Mouse (Mus musculus) ES-Bruce4 (cell line): ENCODE results near the gene Slc39a1. TPM values are rescaled to one million over a fixed set of nuclear protein-coding genes. Genes with fewer than 3 reads are reported as not detected.
A peak's percentile ranks its signal among the peaks of the same experiment; 100 is the strongest.
"Not testable (repeated sequence)": the region's sequence is repeated elsewhere in the genome, so short reads cannot be mapped to it uniquely, and the experiment has no call there.

ENCODE experiments used
- H3K27ac ChIP-seq: 2 replicates; pipeline ENCODE4 v1.5.1; 2012; ENCODE audit warnings: low read length, inconsistent platforms; ENCODE audit not compliant: insufficient read depth
- H3K27me3 ChIP-seq: 2 replicates; pipeline ENCODE4 v1.6.1; 2012; ENCODE audit warnings: mild to moderate bottlenecking, low read length, inconsistent platforms; ENCODE audit not compliant: control insufficient read depth, poor library complexity, insufficient read depth, severe bottlenecking
- H3K36me3 ChIP-seq: 2 replicates; pipeline ENCODE4 v1.6.1; 2012; ENCODE audit warnings: inconsistent platforms, mild to moderate bottlenecking, low read length, moderate library complexity; ENCODE audit not compliant: control insufficient read depth, poor library complexity, insufficient read depth, severe bottlenecking
- H3K4me1 ChIP-seq: one replicate; pipeline ENCODE4 v1.8.1; 2011; ENCODE audit warnings: low read length; ENCODE audit not compliant: control insufficient read depth, insufficient read depth
- H3K4me3 ChIP-seq: 2 replicates; pipeline ENCODE4 v1.5.1; 2011; ENCODE audit warnings: low read depth, mild to moderate bottlenecking, low read length
- H3K9ac ChIP-seq: 2 replicates; pipeline ENCODE4 v1.6.1; 2012; ENCODE audit warnings: low read depth, mild to moderate bottlenecking, inconsistent platforms; ENCODE audit not compliant: poor library complexity, severe bottlenecking
- H3K9me3 ChIP-seq: replicated peaks from 2 replicates; pipeline ENCODE4 v1.6.1; 2012; ENCODE audit warnings: mild to moderate bottlenecking, low read length, inconsistent platforms; ENCODE audit not compliant: control insufficient read depth, poor library complexity, insufficient read depth, severe bottlenecking
- CTCF ChIP-seq: IDR thresholded peaks from one replicate; pipeline ENCODE4 v1.8.1; 2011; ENCODE audit warnings: low read depth, low read length
- EP300 ChIP-seq: IDR thresholded peaks from 2 replicates; pipeline ENCODE4 v1.6.1; 2011; ENCODE audit warnings: low read depth, low read length; ENCODE audit not compliant: insufficient read depth
- POLR2A ChIP-seq: IDR thresholded peaks from one replicate; pipeline ENCODE4 v1.8.1; 2011; ENCODE audit warnings: low read length; ENCODE audit not compliant: insufficient read depth
- polyA plus RNA-seq: library from polyadenylated mRNA; stranded (reverse); fragments of >200 nt; gene quantifications from 2 replicates; pipeline ENCODE4 v1.2.4, GENCODE M21; 2011; ENCODE audit warnings: low read depth; ENCODE audit not compliant: missing spikeins, insufficient read depth, insufficient read length

Slc39a1 gene
- polyA plus RNA-seq, 1 experiment: 62.4 TPM

DNA sequence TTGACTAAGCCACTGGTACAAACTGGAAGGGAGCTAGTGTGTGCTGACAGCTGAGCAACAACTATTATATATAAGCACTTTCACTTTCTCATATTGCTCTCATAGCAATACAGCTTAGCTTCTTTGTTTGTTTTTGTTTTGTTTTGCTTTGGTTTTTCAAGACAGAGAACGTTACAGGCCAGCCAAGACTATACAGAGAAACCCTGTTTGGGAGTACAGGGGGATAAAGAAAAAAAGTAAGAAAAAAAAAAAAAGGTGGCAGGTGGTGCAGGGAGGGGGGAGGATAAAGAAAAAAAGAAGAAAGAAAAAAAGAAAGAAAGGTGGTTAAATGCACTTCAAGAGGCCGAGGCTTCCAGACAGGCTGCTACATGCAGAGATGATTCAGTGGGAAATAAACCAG, 2.6 kb upstream of the Slc39a1 start:
- H3K9me3 ChIP-seq: no peaks in the 10 kb centered on the region
- H3K36me3 ChIP-seq: 0 out of 2 replicates have a peak, but pooled peaks cover under 1% of the 10 kb centered on the region
- H3K4me1 ChIP-seq: peaks cover 2% of the 10 kb centered on the region
- no peak overlapping the region for H3K27ac ChIP-seq
- no peak overlapping the region for H3K9ac ChIP-seq
- H3K4me3 ChIP-seq: no peak overlapping the region
- no peaks in the 10 kb centered on the region for H3K27me3 ChIP-seq
- TF ChIP-seq POLR2A: no peak
- TF ChIP-seq EP300: no peak
- TF ChIP-seq CTCF: no peak

DNA sequence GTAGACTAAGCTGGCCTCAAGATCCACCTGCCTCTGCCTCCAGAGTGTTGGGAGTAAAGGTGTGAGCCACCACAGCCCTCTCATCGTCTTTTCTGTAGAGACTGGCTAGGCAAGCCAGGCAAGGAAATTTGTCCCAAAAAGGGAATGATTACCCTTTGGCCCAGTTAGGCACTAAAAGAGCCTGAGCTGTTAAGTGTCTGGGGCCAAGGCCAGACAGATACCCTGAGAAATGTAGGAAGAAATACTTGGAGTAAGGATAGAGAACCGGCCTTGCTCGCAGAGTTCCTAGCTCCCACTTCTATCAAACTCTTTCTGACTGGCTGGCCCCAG, 377 bp upstream of the Slc39a1 start:
- Histone ChIP-seq H3K27me3 (no peaks in the 10 kb centered on the region), H3K4me3 (peak overlapping the region; percentile 69), H3K36me3 (peaks cover 10% of the 10 kb centered on the region; the same call in 1 of the 2 replicates), H3K4me1 (no peaks in the 10 kb centered on the region), H3K9ac (peak overlapping the region; percentile 86), H3K27ac (peak overlapping the region; percentile 92), H3K9me3 (no peaks in the 10 kb centered on the region)
- TF ChIP-seq POLR2A (no peak), CTCF (no peak), EP300 (no peak)

DNA sequence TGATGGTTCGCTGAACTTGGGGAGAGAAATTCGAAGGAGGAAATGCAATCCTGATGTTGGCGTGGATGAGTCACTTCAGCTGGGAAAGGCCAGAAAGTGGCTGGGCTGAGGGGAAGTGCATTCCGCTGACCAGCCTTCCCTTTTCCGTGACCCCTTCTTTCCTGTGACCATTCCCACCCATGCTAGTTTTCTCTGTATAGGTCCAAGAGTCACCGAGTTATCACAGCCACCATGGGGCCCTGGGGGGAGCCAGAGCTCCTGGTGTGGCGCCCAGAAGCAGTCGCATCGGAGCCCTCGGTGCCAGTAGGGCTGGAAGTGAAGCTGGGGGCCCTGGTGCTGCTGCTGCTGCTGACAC, 751 bp downstream of the Slc39a1 start:
- Histone ChIP-seq H3K27ac (peak overlapping the region; percentile 55), H3K9ac (peak overlapping the region; percentile 86), H3K36me3 (peaks cover 10% of the 10 kb centered on the region; the same call in 1 of the 2 replicates), H3K4me1 (no peaks in the 10 kb centered on the region), H3K9me3 (no peaks in the 10 kb centered on the region), H3K27me3 (no peaks in the 10 kb centered on the region), H3K4me3 (peak overlapping the region; percentile 96)
- TF ChIP-seq POLR2A: no peak
- TF ChIP-seq EP300: no peak
- no peak for TF ChIP-seq CTCF

DNA sequence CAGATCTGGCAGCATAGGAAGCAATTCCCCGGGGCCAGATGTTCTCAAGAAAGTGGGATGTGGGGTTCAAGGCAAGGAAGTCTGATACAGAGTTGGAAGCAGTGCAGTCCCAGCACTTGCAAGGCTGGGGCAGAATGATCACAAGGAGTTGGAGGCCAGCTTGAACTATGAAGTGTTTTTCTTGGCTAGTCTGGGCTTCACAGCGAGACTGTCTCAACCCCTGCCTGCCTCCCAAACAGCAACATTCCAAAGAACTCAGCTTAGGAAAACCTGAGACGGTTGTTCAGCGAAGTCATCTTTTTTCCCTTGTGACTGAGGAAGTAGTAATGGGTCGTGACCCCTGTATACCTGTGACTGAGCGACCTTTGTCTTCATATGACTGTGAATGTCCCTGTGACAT, 2.8 kb downstream of the Slc39a1 start:
- Histone ChIP-seq H3K9ac (no peak overlapping the region), H3K9me3 (no peaks in the 10 kb centered on the region), H3K27ac (no peak overlapping the region), H3K27me3 (no peaks in the 10 kb centered on the region), H3K4me1 (no peaks in the 10 kb centered on the region), H3K4me3 (no peak overlapping the region), H3K36me3 (peaks cover 10% of the 10 kb centered on the region; the same call in 1 of the 2 replicates)
- TF ChIP-seq POLR2A (no peak), CTCF (no peak), EP300 (no peak)

DNA sequence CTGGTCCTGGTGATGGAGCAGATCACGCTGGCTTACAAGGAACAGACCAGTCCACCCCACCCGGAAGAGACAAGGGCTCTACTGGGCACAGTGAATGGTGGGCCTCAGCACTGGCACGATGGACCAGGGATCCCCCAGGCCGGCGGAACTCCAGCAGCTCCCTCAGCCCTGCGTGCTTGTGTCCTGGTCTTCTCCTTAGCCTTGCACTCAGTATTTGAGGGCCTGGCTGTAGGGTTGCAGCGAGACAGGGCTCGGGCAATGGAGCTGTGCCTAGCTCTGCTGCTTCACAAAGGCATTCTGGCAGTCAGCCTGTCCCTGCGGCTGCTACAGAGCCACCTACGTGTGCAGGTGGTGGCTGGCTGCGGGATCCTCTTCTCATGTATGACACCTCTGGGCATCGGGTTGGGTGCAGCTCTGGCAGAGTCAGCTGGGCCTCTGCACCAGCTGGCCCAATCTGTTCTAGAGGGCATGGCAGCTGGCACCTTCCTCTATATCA, 3.8 kb downstream of the Slc39a1 start:
- not testable (repeated sequence) for H3K9ac ChIP-seq, H3K9me3 ChIP-seq, H3K27ac ChIP-seq, H3K27me3 ChIP-seq, H3K4me3 ChIP-seq, H3K4me1 ChIP-seq
- peaks cover 10% of the 10 kb centered on the region; the same call in 1 of the 2 replicates for H3K36me3 ChIP-seq

DNA sequence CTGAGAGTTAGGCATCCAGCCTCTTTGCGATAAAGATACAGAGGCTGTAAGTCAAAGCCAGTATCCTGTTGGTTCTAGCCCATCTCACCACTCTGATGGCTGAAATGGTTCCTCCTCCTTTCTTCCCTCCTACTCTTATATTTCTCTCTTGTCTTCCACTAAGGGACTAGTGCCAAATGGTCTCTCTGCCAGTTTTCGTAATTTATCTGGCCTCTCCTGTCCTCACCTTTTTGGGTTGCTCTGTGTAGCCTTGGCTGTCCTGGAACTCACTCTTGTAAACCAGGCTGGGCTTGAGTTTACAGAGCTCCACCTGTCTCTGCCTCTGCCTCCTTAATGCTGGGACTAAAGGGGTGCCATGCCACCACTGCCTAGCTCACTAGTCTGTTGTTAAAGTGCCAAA, 4.7 kb downstream of the Slc39a1 start:
- not testable (repeated sequence) for H3K9ac ChIP-seq, H3K4me1 ChIP-seq, H3K4me3 ChIP-seq, H3K27ac ChIP-seq, H3K9me3 ChIP-seq, H3K27me3 ChIP-seq
- H3K36me3 ChIP-seq: peaks cover 10% of the 10 kb centered on the region

DNA sequence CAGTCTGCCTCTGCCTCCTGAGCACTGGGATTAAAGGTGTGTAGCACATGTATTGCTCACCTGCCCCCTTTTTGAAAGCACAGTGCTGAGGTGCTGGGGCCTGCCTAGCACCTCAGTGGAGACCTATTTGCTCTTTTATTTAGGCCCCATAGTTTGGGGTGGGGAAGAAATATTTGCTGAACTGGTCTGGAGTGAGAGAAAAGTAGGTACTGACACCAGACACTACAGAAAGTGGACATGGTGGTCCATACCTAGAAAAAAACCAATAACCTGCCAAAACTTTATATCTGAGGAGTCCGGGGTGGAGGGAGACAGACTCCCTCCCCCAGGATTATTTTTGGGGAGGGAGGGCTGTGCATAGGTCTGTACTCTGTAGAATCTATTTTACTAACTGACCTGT, 5.2 kb downstream of the Slc39a1 start:
- not testable (repeated sequence) for H3K27ac ChIP-seq, H3K4me3 ChIP-seq, H3K27me3 ChIP-seq, H3K9me3 ChIP-seq, H3K4me1 ChIP-seq, H3K9ac ChIP-seq
- H3K36me3 ChIP-seq: peaks cover 14% of the 10 kb centered on the region
